Mouse (Mus musculus) testis, adult 2 months (tissue): Measurements from ENCODE around the gene Ppy. TPM values are rescaled to one million over a fixed set of nuclear protein-coding genes. Genes with fewer than 3 reads are reported as not detected.

Experiments used
- H3K27ac ChIP-seq: fragments of 200-500 bp; 2 replicates; pipeline ENCODE4 v1.5.1; 2012; ENCODE audit warnings: low read depth, low read length; ENCODE audit not compliant: control insufficient read depth, insufficient read depth
- H3K27me3 ChIP-seq: fragments of 200-500 bp; 2 replicates; pipeline ENCODE4 v1.6.1; 2012; ENCODE audit warnings: mild to moderate bottlenecking, low read length, moderate library complexity; ENCODE audit not compliant: control insufficient read depth, insufficient read depth
- H3K36me3 ChIP-seq: fragments of 200-500 bp; 2 replicates; pipeline ENCODE4 v1.6.1; 2012; ENCODE audit warnings: mild to moderate bottlenecking, low read length; ENCODE audit not compliant: control insufficient read depth, insufficient read depth
- H3K4me1 ChIP-seq: fragments of 200-500 bp; 2 replicates; pipeline ENCODE4 v1.6.1; 2012; ENCODE audit warnings: low read length; ENCODE audit not compliant: control insufficient read depth, insufficient read depth
- H3K4me3 ChIP-seq: fragments of 200-500 bp; 2 replicates; pipeline ENCODE4 v1.5.1; 2012; ENCODE audit warnings: low read depth, mild to moderate bottlenecking, low read length, moderate library complexity, mixed read lengths; ENCODE audit not compliant: control insufficient read depth
- CTCF ChIP-seq: fragments of 200-500 bp; IDR thresholded peaks from 2 replicates; pipeline ENCODE4 v1.5.1; 2012; ENCODE audit warnings: low read depth, mild to moderate bottlenecking, inconsistent platforms, low read length, moderate library complexity; ENCODE audit not compliant: control insufficient read depth, insufficient read depth, insufficient replicate concordance
- POLR2A ChIP-seq: fragments of 200-500 bp; IDR thresholded peaks from 2 replicates; pipeline ENCODE4 v1.6.1; 2012; ENCODE audit warnings: low read depth, mild to moderate bottlenecking, inconsistent platforms, low read length, moderate library complexity; ENCODE audit not compliant: control insufficient read depth
- polyA plus RNA-seq: library from polyadenylated mRNA; depleted of rRNA; stranded (reverse); fragments of >200 nt; gene quantifications from 2 replicates; pipeline ENCODE4 v1.2.3, GENCODE M21; 2012

Gene Ppy
- polyA plus RNA-seq, 1 experiment, result not detected

DNA sequence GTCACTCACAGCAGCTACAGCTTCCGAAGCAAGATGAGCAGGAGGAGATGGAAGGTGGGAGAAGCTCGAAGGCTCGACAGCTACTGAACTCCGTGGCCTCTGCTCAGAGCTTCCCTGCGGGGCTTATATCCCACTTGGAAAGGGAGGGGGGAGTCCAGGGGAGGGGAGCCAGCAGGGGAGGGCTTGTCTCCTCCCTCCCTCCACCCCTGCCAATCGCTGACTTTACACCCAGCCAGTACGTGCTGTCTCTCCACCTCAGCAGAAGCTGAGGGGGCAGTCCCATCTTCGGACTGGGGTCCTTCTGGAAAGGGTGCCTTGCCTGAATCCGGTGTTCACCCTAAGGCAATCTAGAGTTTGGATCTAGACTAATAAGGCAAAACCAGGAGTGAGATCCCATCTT is 6.6 kb upstream of the Ppy start, which contains the start of gene Pyy:
TSS of gene Pyy (minus strand) at position 101 of the 400 bp plus-strand sequence.
- no peak within 1 kb of the TSS for H3K4me3 ChIP-seq
- no peaks in the 10 kb centered on the region for H3K36me3 ChIP-seq
- no peaks in the 10 kb centered on the region; the same call in 1 of the 2 replicates for H3K27me3 ChIP-seq
- no peaks in the 10 kb centered on the region for H3K4me1 ChIP-seq
- no peak for TF ChIP-seq POLR2A
- no peak for TF ChIP-seq CTCF
- no peak within 1 kb of the TSS for H3K27ac ChIP-seq

DNA sequence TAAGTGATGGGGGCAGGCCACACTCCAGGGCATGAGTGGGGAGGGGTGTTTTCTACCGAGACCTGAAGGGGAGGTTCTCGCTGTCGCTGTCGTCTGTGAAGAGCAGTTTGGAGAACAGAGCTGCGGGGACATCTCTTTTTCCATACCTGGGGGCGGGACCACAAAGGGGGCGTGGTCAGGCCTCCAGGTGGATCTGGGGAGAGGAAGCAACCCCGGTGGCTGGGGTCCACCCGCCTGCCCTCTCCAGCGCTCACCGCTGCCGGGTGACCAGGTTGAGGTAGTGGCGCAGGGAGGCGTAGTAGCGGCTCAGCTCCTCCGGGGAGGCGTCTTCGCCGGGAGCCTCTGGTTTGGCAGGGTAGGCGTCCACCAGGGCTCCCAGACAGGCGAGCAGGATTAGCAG is 5.8 kb upstream of the Ppy start:
- Histone ChIP-seq H3K27me3 (no peaks in the 10 kb centered on the region; the same call in 1 of the 2 replicates), H3K4me3 (no peak overlapping the region), H3K36me3 (no peaks in the 10 kb centered on the region), H3K4me1 (peaks cover 4% of the 10 kb centered on the region; the same call in 1 of the 2 replicates), H3K27ac (no peak overlapping the region)
- TF ChIP-seq CTCF, result no peak
- TF ChIP-seq POLR2A, result no peak

DNA sequence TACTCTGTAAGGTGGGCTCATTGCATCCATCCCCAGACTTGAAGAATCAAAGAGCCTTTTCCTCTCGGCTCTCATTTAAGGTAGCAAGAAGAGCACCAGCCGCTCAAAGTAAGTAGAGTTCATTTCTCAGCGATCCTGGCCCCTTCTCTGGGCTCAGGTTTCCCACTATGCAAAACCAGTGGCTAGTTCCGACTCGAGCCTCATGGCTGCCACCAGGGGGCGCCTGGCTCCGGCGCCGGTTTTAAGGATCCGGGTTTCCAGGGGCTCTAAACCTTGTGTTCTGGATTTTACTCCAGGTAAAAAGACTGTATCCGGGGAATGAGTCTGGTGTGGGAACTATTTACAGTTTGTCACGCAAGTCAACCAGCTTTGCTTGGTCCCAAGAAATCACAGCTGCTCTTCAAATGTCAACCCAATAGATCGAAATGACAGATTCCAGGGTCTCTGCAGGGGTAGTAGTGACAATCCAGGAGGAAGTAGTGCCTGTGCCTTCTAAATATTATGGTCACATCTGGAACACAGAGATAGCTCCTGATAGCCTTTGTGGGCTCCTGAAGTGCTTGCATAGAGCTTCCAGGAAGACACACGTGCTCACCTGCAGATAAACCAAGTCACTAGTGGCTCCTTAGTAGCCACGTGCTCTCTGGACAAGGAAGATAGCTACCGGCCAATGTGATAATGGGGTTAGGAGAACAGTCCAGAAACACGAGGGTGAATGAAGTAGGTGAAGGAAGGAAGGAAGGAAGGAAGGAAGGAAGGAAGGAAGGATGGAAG is 1.6 kb upstream of the Ppy start:
- Histone ChIP-seq H3K27me3 (no peaks in the 10 kb centered on the region; the same call in 1 of the 2 replicates), H3K4me1 (peaks cover 4% of the 10 kb centered on the region; the same call in 1 of the 2 replicates), H3K36me3 (no peaks in the 10 kb centered on the region), H3K4me3 (no peak overlapping the region), H3K27ac (no peak overlapping the region)
- TF ChIP-seq POLR2A (no peak), CTCF (peak; percentile 73)

DNA sequence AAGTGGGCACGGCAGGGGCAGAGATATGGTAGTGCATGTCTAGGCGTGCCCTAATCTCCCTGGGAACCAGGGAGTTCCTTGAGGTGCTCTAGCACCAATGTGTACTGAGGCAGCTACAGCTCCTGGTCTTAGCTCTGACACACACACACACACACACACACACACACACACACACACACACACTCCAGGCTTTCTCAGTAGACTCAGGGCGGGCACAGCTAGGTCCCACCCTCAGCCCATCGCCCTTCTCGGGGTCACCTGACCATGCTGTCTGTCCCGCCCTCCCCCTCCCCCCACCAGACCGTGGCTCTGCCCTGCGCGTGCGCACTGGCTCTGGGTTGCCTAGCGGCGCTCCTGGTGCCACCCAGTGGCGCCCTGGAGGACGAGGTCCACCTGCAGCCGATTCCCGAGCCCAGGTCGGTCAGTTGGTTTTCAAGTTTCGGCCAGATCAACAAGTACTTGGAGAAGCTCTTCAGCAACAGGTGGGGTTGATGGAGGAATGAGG is 4.2 kb downstream of the Ppy start:
- H3K27me3 ChIP-seq, result no peaks in the 10 kb centered on the region
- no peaks in the 10 kb centered on the region for H3K36me3 ChIP-seq
- no peak overlapping the region for H3K27ac ChIP-seq
- peak overlapping the region; percentile 78 for H3K4me3 ChIP-seq
- peaks cover 8% of the 10 kb centered on the region for H3K4me1 ChIP-seq
- TF ChIP-seq CTCF, result no peak; the same call in 1 of the 2 replicates
- TF ChIP-seq POLR2A, result no peak

DNA sequence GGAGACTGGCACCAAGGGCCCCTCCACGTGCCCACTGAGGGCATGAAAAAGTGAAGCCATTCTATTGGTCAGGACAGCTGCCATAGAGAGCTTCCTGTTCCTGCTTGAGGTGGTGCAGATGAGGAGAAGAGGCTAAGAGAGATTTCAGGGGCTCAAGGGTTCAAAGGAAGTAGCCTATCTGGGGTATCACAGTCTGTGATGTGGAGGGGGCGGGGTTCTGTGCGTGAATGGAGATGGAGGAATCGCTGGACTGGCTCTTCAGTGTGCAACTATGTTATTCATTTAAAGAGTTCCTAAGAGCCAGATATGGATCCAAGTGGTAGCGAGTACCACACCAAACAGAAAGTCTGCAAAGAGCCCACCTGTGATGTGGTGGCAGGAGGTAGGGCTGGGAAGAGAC is 4.7 kb downstream of the Ppy start:
- H3K27ac ChIP-seq, result no peak overlapping the region
- no peak for TF ChIP-seq CTCF
- no peak for TF ChIP-seq POLR2A
- no peak overlapping the region for H3K4me3 ChIP-seq
- no peaks in the 10 kb centered on the region for H3K27me3 ChIP-seq
- H3K36me3 ChIP-seq, result no peaks in the 10 kb centered on the region
- peaks cover 8% of the 10 kb centered on the region for H3K4me1 ChIP-seq

DNA sequence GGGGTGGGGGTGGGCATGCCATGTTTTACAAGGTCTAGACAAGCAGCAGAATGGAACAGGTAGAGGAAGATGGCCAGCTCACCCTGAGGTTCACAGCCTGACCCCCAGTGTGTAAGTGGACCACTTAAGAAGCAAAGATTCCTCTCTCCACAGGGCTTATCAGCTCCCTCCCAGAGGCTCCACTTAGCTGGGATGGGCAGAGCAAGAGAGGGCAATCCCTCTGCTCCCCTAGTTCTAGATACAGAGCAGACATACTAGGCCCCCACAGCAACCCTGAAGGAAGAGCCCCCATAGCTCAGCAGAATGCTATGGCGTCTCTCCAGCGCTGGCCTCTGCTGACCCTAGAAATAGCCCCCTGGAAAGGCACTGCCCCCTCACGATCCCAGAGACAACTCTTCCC is 5.4 kb downstream of the Ppy start:
- Histone ChIP-seq H3K27me3 (no peaks in the 10 kb centered on the region), H3K4me3 (no peak overlapping the region), H3K36me3 (no peaks in the 10 kb centered on the region), H3K27ac (no peak overlapping the region), H3K4me1 (peaks cover 8% of the 10 kb centered on the region)
- no peak for TF ChIP-seq POLR2A

DNA sequence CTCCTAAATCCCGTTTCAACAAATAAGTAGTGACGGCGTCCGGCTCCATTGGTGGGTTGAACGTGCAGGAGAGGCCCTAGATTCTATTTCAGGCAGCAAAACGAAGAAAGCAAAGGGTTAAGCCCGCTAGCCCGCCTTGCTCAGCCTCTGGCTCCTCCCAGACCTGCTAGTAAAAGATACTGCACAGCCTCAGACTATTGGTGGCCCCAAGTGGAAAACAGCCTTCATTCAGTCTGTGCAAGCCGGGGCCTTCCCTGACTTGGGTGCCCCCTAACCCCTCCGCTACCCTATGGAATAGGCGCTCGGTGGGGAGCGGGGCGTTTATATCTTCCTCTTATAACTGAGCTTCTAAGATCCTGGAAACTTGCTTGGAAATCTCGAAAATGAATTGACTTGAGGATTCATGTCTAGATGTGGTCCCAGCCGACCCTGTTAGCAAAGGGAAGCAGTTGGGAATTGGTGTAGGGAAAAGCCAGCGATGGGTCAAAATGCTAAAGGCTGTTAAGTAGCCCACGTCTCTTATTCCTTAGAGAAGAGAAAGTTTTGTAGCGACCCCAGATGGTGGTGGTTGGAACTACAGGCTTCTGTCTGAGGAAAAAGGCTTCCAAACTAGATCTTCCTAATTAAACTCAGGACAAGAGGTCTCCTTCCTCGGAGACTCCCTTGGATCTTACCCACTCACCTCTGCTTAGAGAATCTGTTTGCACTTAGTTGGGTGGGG is 11.9 kb downstream of the Ppy start:
- H3K36me3 ChIP-seq, result no peaks in the 10 kb centered on the region
- TF ChIP-seq POLR2A, result no peak
- TF ChIP-seq CTCF, result peak; percentile 20; the same call in 1 of the 2 replicates
- H3K27me3 ChIP-seq, result peaks cover 9% of the 10 kb centered on the region
- H3K4me1 ChIP-seq, result peaks cover 19% of the 10 kb centered on the region
- no peak overlapping the region; the same call in none of the 2 replicates for H3K4me3 ChIP-seq
- H3K27ac ChIP-seq, result no peak overlapping the region
